Mouse (Mus musculus): ENCODE results near the gene Brwd1. TPM values are rescaled to one million over a fixed set of nuclear protein-coding genes. Genes with fewer than 3 reads are reported as not detected.

Brwd1 gene
- total RNA-seq, 2 experiments from 2014 or later = 56.4 to 62.8 TPM

GRCm38 (mm10) chr16:95954341-95954740, 128.0 kb downstream of the Brwd1 start:
- H3K27ac ChIP-seq = no peak overlapping the region
- no peak for TF ChIP-seq CTCF (IDR thresholded peaks at IDR 0.05)
- no peak overlapping the region for H3K4me3 ChIP-seq
- intact Hi-C loops (cut with DNase I) = no loop called here
- no peak for DNase-seq

- H3K4me3 ChIP-seq = no peak overlapping the region
- DNase-seq = no peak
- H3K27ac ChIP-seq = no peak overlapping the region
- no peak for TF ChIP-seq CTCF (IDR thresholded peaks at IDR 0.05)
- intact Hi-C loops (cut with DNase I) = no loop called here
Measured at GRCm38 (mm10) chr16:95953159-95953650, 129.1 kb downstream of the Brwd1 start.

GRCm38 (mm10) chr16:95951471-95951870, 130.9 kb downstream of the Brwd1 start:
- intact Hi-C loops (cut with DNase I) = no loop called here
- Histone ChIP-seq H3K4me3 (no peak overlapping the region), H3K27ac (no peak overlapping the region)
- TF ChIP-seq CTCF (IDR thresholded peaks at IDR 0.05) = no peak
- no peak for DNase-seq

- Histone ChIP-seq H3K27ac (peak overlapping the region; percentile 63; the same call in 1 of the 2 replicates), H3K4me3 (peak overlapping the region; percentile 38)
- TF ChIP-seq CTCF (IDR thresholded peaks at IDR 0.05) = peak; percentile 98
- DNase-seq = peak; percentile 71
- intact Hi-C loops (cut with DNase I) = loop anchor here (1.0 to 10.0 kb wide), 4 partner anchors 181 to 297 kb away; no protein-coding TSS in a partner anchor
Measured at GRCm38 (mm10) chr16:95945389-95946311, 136.7 kb downstream of the Brwd1 start.

- no peak for DNase-seq
- TF ChIP-seq CTCF (IDR thresholded peaks at IDR 0.05) = no peak
- intact Hi-C loops (cut with DNase I) = loop anchor here (10.0 kb wide), 1 partner anchor 178 kb away; no protein-coding TSS in a partner anchor
- Histone ChIP-seq H3K27ac (no peak overlapping the region), H3K4me3 (no peak overlapping the region)
Measured at GRCm38 (mm10) chr16:95943186-95943585, 139.1 kb downstream of the Brwd1 start.

Small RNA genes within 50 kb of the gene (microRNA-seq; reads per million reads assigned to microRNA genes)
- gene Gm27833 = not detected

Other genes with a start within 250 kb of the Brwd1 start
- 10 to 100 TPM in 1 of 2 experiments, 1 to 10 TPM in 1; 9.6 to 14.9 TPM for gene Psmg1, start 91.6 kb downstream of the Brwd1 start, total RNA-seq (2021)
- gene Hmgn1, start 45.2 kb upstream of the Brwd1 start, total RNA-seq (2021) = 10 to 100 TPM; 19.9 to 38.1 TPM
- 10 to 100 TPM in 1 of 2 experiments, 1 to 10 TPM in 1; 9.7 to 12.3 TPM for gene Wrb, start 62.9 kb upstream of the Brwd1 start, total RNA-seq (2021)
- gene Lca5l, start 109.7 kb upstream of the Brwd1 start, total RNA-seq (2021) = under 1 TPM; 0.50 to 0.51 TPM
- gene Sh3bgr, start 117.9 kb upstream of the Brwd1 start, total RNA-seq (2021) = 100 to 1,000 TPM; 843 to 991 TPM
- gene B3galt5, start 153.3 kb upstream of the Brwd1 start, total RNA-seq (2021) = not detected